Mouse (Mus musculus): ENCODE results near the gene Ptgr1. TPM values are rescaled to one million over a fixed set of nuclear protein-coding genes. Genes with fewer than 3 reads are reported as not detected.

Ptgr1 gene
- polyA plus RNA-seq, 1 experiment: 3.0 TPM

DNA sequence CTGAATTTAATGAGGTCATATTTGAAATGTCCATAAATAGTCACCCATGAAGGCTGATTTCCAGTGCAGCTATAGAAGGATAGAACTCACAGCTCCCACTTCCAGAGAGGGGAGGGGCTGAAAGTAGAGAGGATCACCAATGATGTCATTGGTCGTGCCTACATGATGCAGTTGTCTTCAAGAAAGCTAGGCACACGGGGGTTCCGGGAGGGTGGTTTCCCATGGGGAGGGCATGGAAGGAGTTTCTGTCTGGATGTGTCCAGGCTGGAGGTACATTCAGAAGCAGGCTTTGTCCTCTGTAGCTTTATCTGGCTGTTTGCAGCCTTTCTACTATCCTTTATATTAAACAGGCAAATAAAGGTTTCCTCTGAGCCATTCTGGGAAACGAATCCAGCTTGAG lies 38.5 kb downstream of the Ptgr1 start:
- no peak for DNase-seq
- Histone ChIP-seq H3K4me3 (ENCODE audit: control insufficient read depth, insufficient read depth, low read length) (no peak overlapping the region), H3K4me1 (replicated peaks; ENCODE audit: control insufficient read depth, insufficient read depth, low read length) (peaks cover 11% of the 10 kb centered on the region), H3K27me3 (ENCODE audit: control insufficient read depth, insufficient read depth, low read length) (no peaks in the 10 kb centered on the region), H3K27ac (ENCODE audit: control insufficient read depth, insufficient read depth, low read length) (no peak overlapping the region), H3K36me3 (ENCODE audit: control insufficient read depth, insufficient read depth, low read length) (no peaks in the 10 kb centered on the region)
- TF ChIP-seq POLR2A (IDR thresholded peaks at IDR 0.05; ENCODE audit: control insufficient read depth, extremely low read depth, insufficient read depth, low read length, poor library complexity): no peak
- WGBS: 94% methylated on average over 4 of the region's 4 CpGs

DNA sequence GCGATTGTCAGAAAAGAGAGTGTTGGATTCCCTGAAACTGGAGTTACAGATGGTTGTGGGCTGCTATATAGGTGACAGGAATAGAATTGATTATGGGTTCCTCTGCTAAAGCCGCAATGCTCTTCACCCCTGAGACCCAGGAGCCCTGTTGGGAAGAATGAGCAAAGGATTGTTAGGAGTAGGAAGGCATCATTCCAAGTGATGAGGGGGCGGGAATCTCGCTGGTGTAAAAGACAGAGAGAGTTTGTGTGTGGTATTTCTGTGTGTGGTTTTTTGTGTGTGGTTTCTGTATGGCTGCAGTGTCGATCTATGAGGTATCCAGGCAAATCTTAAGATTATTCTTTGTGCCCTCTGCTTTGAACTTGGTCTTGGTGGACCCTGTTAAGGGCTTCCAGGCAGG lies 42.2 kb downstream of the Ptgr1 start:
- WGBS: 27% methylated on average over 5 of the region's 5 CpGs
- no peak for DNase-seq
- H3K27ac ChIP-seq (ENCODE audit: control insufficient read depth, insufficient read depth, low read length): no peak overlapping the region
- peaks cover 14% of the 10 kb centered on the region for H3K4me1 ChIP-seq (replicated peaks; ENCODE audit: control insufficient read depth, insufficient read depth, low read length)
- no peaks in the 10 kb centered on the region; the same call in 1 of the 2 replicates for H3K27me3 ChIP-seq (ENCODE audit: control insufficient read depth, insufficient read depth, low read length)
- TF ChIP-seq POLR2A (IDR thresholded peaks at IDR 0.05; ENCODE audit: control insufficient read depth, extremely low read depth, insufficient read depth, low read length, poor library complexity) (no peak), CTCF (IDR thresholded peaks at IDR 0.05; ENCODE audit: borderline replicate concordance, control insufficient read depth, extremely low read depth, insufficient read depth, low read length, poor library complexity) (no peak)
- H3K36me3 ChIP-seq (ENCODE audit: control insufficient read depth, insufficient read depth, low read length): no peaks in the 10 kb centered on the region
- H3K4me3 ChIP-seq (ENCODE audit: control insufficient read depth, insufficient read depth, low read length): no peak overlapping the region

DNA sequence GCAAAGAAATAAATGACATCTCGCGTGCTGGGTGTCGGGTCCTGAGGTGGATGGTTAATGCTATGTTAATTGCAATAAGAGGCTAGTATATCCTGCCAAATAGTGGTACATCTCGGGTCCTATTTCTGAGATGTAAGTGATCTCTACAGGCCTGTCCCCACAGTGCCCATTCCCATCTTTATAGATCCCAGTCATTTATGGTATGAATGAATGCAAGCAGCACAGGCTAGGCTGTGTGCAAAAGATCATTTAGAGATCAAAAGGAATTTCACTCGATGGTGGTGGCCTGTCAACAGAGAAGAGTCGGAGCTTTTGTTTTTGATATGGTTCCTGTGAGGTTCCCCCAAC lies 42.7 kb downstream of the Ptgr1 start:
- Histone ChIP-seq H3K4me1 (replicated peaks; ENCODE audit: control insufficient read depth, insufficient read depth, low read length) (peaks cover 14% of the 10 kb centered on the region), H3K36me3 (ENCODE audit: control insufficient read depth, insufficient read depth, low read length) (no peaks in the 10 kb centered on the region), H3K27me3 (ENCODE audit: control insufficient read depth, insufficient read depth, low read length) (no peaks in the 10 kb centered on the region; the same call in 1 of the 2 replicates), H3K27ac (ENCODE audit: control insufficient read depth, insufficient read depth, low read length) (no peak overlapping the region), H3K4me3 (ENCODE audit: control insufficient read depth, insufficient read depth, low read length) (peak overlapping the region; percentile 54; the same call in 1 of the 2 replicates)
- DNase-seq: no peak
- 5% methylated on average over 6 of the region's 6 CpGs for WGBS
- no peak for TF ChIP-seq POLR2A (IDR thresholded peaks at IDR 0.05; ENCODE audit: control insufficient read depth, extremely low read depth, insufficient read depth, low read length, poor library complexity)
- TF ChIP-seq CTCF (IDR thresholded peaks at IDR 0.05; ENCODE audit: borderline replicate concordance, control insufficient read depth, extremely low read depth, insufficient read depth, low read length, poor library complexity): no peak

DNA sequence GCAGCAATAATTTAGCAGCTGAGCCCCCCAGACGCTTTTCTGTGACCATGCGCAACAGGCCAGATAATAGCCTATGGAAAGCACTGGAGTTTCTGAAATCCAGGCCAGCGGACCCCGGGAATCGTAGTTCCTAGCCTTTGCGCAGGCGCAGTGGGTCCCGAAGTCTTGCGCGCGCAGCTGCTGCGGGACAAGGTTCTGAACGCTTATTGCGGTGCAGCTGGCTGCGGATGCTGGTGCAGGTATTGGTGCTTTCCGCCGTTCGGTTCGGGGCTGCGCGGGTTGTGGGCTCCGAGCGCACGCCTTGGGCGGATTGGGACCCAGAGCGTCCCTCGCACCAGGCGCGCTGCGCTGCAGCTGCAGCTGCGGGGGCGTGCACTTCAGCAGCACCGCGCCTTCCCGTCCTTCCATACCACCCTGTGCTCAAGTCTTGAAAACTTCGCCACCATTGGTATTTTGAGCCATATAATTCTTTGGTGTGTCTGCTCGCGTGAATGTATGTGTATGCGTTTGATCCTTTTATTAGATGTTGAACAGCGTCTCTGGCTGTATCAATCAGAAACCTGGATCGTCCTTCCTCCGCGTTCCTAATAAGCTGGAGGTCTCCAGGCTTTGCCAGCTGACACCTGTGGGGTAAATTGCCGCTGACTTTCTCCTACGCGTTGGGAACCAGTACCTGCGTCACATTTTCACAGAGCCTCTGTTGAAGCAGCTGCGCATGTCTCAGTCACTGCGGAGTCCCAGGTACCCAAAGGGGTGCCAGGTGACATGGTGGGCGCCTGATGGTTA lies 43.3 kb downstream of the Ptgr1 start, which contains the start of gene Zkscan16:
Gene Zkscan16, plus strand, starts transcription at position 209 of the 786 bp plus-strand sequence.
- Histone ChIP-seq H3K27me3 (ENCODE audit: control insufficient read depth, insufficient read depth, low read length) (no peaks in the 10 kb centered on the region; the same call in 1 of the 2 replicates), H3K27ac (ENCODE audit: control insufficient read depth, insufficient read depth, low read length) (no peak within 1 kb of the TSS), H3K36me3 (ENCODE audit: control insufficient read depth, insufficient read depth, low read length) (no peaks in the 10 kb centered on the region), H3K4me1 (replicated peaks; ENCODE audit: control insufficient read depth, insufficient read depth, low read length) (peaks cover 14% of the 10 kb centered on the region), H3K4me3 (ENCODE audit: control insufficient read depth, insufficient read depth, low read length) (peak within 1 kb of the TSS; percentile 54)
- WGBS: 3% methylated on average over 50 of the region's 50 CpGs
- TF ChIP-seq POLR2A (IDR thresholded peaks at IDR 0.05; ENCODE audit: control insufficient read depth, extremely low read depth, insufficient read depth, low read length, poor library complexity) (no peak), CTCF (IDR thresholded peaks at IDR 0.05; ENCODE audit: borderline replicate concordance, control insufficient read depth, extremely low read depth, insufficient read depth, low read length, poor library complexity) (0 out of 2 replicates have a peak, but pooled peaks have one; percentile 31)
- peak; percentile 48 for DNase-seq

DNA sequence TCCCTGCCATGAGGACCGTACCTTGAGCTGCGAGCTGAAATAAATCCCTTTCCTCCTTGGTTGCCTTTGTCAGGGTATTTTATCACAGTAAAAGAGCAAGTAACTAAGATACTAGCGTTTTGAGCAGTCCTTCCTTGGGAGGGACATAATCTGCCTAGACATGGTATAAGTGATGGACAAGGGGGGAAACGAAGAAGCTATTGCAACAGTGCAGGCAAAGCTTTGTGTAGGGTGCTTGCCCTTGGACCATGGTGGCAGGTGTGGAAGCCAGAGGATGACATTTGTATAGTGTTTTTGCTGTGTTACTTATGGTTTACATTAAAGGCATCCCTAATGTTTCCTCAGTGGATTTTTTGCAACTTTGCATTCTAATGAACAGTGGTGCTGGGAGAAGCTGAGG lies 44.0 kb downstream of the Ptgr1 start:
- 87% methylated on average over 4 of the region's 4 CpGs for WGBS
- no peak for DNase-seq

DNA sequence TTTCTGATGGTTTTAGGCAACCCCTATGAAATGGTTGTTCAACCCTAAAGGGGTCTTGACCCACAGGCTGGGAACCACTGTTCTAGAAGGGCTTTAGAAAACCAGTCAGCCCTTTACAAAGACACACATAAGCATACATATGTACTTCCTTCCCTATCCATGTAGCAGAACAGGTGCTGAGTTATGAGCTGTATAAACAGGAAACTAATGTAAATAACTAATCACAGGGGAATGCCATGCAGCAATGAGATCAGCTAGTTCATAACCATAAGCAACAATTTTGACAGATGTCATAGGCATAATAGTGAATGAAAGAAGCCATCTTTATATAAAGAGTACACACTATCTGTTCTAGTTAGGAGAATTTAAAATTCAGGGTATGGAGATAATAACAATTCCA lies 45.3 kb downstream of the Ptgr1 start:
- H3K27me3 ChIP-seq (ENCODE audit: control insufficient read depth, insufficient read depth, low read length): no peaks in the 10 kb centered on the region; the same call in 1 of the 2 replicates
- no peaks in the 10 kb centered on the region for H3K36me3 ChIP-seq (ENCODE audit: control insufficient read depth, insufficient read depth, low read length)
- no peak overlapping the region for H3K4me3 ChIP-seq (ENCODE audit: control insufficient read depth, insufficient read depth, low read length)
- H3K4me1 ChIP-seq (replicated peaks; ENCODE audit: control insufficient read depth, insufficient read depth, low read length): peaks cover 14% of the 10 kb centered on the region
- no peak for TF ChIP-seq POLR2A (IDR thresholded peaks at IDR 0.05; ENCODE audit: control insufficient read depth, extremely low read depth, insufficient read depth, low read length, poor library complexity)
- TF ChIP-seq CTCF (IDR thresholded peaks at IDR 0.05; ENCODE audit: borderline replicate concordance, control insufficient read depth, extremely low read depth, insufficient read depth, low read length, poor library complexity): no peak
- no peak for DNase-seq
- H3K27ac ChIP-seq (ENCODE audit: control insufficient read depth, insufficient read depth, low read length): no peak overlapping the region

More for the DNA sequence above, 44.0 kb downstream of the Ptgr1 start:
- TF ChIP-seq CTCF (IDR thresholded peaks at IDR 0.05; ENCODE audit: borderline replicate concordance, control insufficient read depth, extremely low read depth, insufficient read depth, low read length, poor library complexity) (no peak), POLR2A (IDR thresholded peaks at IDR 0.05; ENCODE audit: control insufficient read depth, extremely low read depth, insufficient read depth, low read length, poor library complexity) (no peak)
- peaks cover 14% of the 10 kb centered on the region for H3K4me1 ChIP-seq (replicated peaks; ENCODE audit: control insufficient read depth, insufficient read depth, low read length)
- H3K27ac ChIP-seq (ENCODE audit: control insufficient read depth, insufficient read depth, low read length): no peak overlapping the region
- no peaks in the 10 kb centered on the region; the same call in 1 of the 2 replicates for H3K27me3 ChIP-seq (ENCODE audit: control insufficient read depth, insufficient read depth, low read length)
- no peaks in the 10 kb centered on the region for H3K36me3 ChIP-seq (ENCODE audit: control insufficient read depth, insufficient read depth, low read length)
- no peak overlapping the region for H3K4me3 ChIP-seq (ENCODE audit: control insufficient read depth, insufficient read depth, low read length)
